Mouse (Mus musculus): ENCODE measurements around the gene Dcpp1.
"Not testable (repeated sequence)": the region's sequence is repeated elsewhere in the genome, so short reads cannot be mapped to it uniquely, and the experiment has no call there.

Dcpp1 gene

GRCm38 (mm10) chr17:23880576-23880975, at the start of gene Dcpp1, which contains the start of gene Dcpp2:
Gene Dcpp1 (plus strand): TSS chr17:23880876.
Gene Dcpp2 (plus strand): TSS chr17:23880880.
- DNase-seq (ENCODE audit: low read depth, low spot score): not testable (repeated sequence)

- DNase-seq (ENCODE audit: low read depth, low spot score): no peak
Measured at GRCm38 (mm10) chr17:23831201-23831600, 49.5 kb upstream of the Dcpp1 start.

- DNase-seq (ENCODE audit: low read depth, low spot score): no peak
Measured at GRCm38 (mm10) chr17:23836006-23836575, 44.6 kb upstream of the Dcpp1 start, which contains the start of gene Prss33. Gene Prss33 (minus strand): TSS chr17:23836056.

- DNase-seq (ENCODE audit: low read depth, low spot score): peak; percentile 82
Measured at GRCm38 (mm10) chr17:23841145-23841544, 39.5 kb upstream of the Dcpp1 start.

DNA sequence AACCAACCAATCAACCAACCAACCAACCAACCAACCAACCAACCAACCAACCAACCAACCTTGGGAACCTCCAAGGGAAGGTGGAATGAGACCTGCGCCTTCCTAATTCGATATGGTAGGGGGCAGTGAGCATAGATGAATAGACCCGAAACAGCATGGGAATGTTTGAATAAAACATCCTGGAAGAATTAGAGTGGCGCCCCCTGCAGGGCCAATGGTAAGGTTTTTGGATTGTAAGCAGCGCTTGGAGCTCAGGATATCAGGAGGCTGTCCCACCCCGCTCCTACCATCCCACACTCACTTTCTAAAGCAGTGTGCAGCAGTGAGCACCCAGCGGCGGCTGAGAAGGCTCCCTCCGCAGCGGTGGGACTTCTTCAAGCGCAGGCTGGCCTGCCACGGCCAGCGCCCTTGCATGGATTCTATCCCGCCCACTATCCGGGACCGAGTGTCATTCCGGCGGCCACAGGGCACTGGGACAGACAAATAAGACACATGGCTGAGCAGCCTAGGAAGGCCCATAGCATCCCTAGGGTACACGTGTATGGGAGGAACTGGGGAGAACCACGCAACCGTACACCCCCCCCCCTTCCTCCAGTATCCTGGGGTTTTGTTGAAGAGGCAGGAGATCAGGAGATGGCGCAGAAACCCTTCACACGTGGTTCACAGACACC, 37.4 kb upstream of the Dcpp1 start:
- peak; percentile 85 for DNase-seq (ENCODE audit: low read depth, low spot score)

- peak; percentile 87 for DNase-seq (ENCODE audit: low read depth, low spot score)
Measured at GRCm38 (mm10) chr17:23843812-23844273, 36.8 kb upstream of the Dcpp1 start, which contains the start of the genes Prss32 and Prss41. Gene Prss32 (plus strand): TSS chr17:23843855. Gene Prss41 (minus strand): TSS chr17:23844172.

DNA sequence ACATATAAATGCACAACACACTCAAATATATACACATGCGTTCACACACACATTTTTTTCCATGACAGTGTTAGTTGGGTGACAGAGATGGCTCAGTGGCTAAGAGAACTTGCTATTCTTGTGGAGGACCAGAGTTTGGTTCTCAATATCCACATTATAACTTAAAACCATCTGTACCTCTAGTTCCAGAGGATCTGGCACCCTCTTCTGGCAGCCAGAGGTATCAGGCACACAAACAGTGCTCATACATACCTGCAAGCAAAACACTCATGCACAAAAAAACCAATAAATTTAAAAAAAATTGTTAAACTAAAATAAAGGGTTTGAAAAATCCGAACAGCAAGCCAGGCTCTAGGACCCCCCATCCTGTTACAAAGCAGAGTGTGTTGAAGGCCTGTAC, 30.6 kb upstream of the Dcpp1 start:
- no peak for DNase-seq (ENCODE audit: low read depth, low spot score)

DNA sequence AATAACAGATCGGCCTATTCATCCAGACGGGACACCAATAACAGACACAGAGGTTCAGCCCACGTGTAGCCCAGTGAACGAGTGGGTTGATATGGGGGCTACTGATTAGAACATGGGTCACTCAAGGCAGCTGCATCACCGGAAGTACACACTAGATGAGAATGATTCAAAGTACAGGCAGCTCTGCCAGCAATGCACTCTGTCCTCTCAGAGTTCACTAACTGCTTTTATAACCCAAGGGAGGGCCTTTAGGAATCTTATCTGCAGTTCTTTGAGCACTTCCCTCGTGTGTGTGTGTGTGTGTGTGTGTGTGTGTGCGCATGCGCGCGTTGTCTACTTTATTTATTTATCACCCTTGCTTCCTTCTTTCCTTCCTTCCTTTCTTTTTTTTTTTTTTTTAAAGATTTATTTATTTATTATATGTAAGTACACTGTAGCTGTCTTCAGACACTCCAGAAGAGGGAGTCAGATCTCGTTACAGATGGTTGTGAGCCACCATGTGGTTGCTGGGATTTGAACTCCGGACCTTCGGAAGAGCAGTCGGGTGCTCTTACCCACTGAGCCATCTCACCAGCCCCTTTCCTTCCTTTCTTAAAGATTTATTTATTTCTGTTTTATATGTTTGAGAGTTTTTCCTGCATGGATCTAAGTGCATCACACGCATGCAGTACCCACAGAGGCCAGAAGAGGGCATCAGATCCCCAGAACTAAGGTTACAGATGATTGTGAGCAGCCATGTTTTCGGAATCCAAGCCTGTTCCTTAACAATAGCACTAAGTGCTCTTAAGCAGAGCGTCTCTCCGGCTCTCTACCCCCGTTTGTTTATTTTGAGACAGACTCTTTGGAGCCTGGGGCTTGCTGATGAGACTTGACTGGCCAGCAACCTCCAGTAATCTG, 29.6 kb upstream of the Dcpp1 start:
- DNase-seq (ENCODE audit: low read depth, low spot score): peak; percentile 87

DNA sequence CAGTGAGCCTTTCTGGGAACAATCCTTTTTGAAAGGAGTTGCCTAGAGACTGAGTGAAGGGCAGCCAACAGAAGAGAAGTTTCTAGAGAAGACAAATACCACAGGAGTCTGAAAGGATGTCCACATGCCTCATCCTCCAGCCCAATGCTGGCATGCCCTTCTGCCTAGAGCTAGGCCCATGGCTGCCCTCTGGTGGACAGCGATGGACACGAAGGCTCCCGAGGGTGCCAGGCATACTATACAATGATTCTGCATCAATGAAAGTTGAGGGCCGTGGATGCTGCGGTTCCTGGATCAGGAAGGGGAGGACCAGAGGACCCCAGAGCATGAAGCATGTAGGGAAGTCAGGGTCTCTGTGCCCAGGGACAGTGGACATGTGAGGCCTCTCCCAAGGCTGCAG, 27.4 kb upstream of the Dcpp1 start:
- DNase-seq (ENCODE audit: low read depth, low spot score): peak; percentile 59

GRCm38 (mm10) chr17:23854229-23854765, 26.4 kb upstream of the Dcpp1 start:
- no peak for DNase-seq (ENCODE audit: low read depth, low spot score)

- no peak for DNase-seq (ENCODE audit: low read depth, low spot score)
Measured at GRCm38 (mm10) chr17:23857193-23857592, 23.5 kb upstream of the Dcpp1 start.

DNA sequence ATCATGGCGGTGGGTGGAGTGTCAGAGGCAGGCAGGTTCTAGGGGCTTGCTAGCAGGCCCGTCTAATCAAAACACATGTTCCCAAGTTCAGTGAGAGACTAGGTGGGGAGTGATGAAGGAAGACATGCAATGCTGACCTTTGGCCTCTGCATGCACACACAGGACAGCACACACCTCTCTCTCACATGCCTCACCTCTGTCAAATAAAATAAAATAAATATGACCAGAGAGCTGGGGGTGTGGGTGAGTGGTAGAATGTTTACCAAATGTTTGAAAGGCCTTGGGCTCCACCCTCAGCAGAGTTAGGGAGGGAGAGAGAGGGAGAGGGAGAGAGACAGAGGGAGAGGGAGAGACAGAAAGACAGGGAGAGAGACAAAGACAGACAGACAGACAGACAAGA, 22.8 kb upstream of the Dcpp1 start:
- DNase-seq (ENCODE audit: low read depth, low spot score): no peak

DNA sequence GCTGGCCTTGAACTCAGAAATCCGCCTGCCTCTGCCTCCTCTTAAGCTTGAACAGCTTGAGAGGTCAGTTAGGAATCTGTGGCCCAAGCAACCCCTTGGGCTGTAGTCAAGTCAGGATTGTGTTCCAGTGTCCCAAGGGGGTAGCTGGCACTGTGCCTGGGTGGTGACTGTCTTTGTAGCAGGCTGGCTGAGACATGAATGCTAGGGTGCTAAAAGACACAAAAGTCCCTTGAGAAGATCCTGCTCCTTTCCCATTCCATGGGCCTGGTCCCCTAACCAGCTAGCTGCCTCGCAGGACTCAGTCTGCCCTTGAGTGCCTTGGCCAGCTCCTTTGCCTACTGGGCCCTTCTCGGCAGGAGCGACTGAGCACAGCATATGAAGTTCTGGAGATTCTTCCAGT, 17.8 kb upstream of the Dcpp1 start:
- DNase-seq (ENCODE audit: low read depth, low spot score): no peak

- no peak for DNase-seq (ENCODE audit: low read depth, low spot score)
Measured at GRCm38 (mm10) chr17:23867756-23868155, 12.9 kb upstream of the Dcpp1 start, which contains the start of gene Prss21. Gene Prss21 (plus strand): TSS chr17:23868056.

DNA sequence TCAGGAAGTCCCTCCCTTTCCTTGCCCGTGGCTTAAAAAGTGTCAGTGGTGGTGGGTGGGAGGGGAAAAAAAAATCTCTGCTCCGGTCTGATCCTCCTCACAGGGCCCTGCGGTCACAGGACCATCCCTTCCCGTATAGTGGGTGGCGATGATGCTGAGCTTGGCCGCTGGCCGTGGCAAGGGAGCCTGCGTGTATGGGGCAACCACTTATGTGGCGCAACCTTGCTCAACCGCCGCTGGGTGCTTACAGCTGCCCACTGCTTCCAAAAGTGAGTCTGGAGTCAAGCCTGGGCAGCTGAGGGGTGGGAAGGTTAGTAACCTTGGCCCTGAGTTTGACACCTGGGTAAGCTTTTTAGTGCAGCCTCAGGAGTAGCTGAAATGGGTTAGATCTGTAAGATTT, 12.2 kb upstream of the Dcpp1 start:
- DNase-seq (ENCODE audit: low read depth, low spot score): no peak

GRCm38 (mm10) chr17:23873884-23874856, 6.5 kb upstream of the Dcpp1 start:
- DNase-seq (ENCODE audit: low read depth, low spot score): peak; percentile 43

- DNase-seq (ENCODE audit: low read depth, low spot score): no peak
Measured at GRCm38 (mm10) chr17:23876741-23877140, 3.9 kb upstream of the Dcpp1 start.

DNA sequence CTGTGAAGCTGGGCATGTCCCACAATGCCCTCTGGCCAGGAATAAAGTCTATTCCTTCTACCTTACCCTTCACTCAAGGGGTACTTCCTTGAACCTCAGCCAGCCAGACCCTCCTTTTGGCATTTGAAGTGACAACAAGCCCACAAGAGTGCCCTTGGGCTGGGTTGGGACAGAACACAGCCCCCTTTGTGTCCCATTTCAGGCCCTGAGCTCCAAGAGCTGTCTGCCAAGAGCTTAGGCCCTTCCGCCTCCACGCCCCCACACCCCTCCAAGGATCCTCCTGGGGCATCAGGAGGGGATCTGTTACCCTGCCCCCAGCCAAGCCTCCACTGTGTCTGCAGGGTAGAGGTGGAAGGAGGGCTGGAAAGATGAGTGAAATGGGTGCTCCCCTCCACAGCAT, 3.5 kb upstream of the Dcpp1 start:
- no peak for DNase-seq (ENCODE audit: low read depth, low spot score)

DNA sequence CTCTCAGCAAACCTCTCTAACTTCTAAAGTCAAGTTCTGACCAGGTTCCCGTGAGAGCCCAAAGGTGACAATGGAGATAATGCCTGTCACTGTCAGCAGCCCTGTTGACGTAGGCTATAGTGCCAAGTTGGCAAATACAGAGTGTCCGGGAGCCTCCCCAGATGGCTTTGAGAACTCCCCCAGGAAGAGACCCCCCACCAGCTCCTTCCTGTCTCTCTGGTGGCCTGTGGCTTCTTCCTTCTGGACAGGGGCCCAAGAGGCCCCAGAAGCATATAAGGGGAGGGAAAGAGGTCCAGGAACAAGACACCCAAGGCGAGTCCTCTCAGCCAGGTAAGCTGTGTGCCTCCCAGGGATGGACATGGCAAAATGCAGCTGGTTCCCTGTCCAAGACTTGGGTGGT, 36.5 kb downstream of the Dcpp1 start, which contains the start of gene Dcpp3:
TSS of gene Dcpp3 (plus strand) at position 301 of the 400 bp plus-strand sequence.
- DNase-seq (ENCODE audit: low read depth, low spot score): not testable (repeated sequence)

DNA sequence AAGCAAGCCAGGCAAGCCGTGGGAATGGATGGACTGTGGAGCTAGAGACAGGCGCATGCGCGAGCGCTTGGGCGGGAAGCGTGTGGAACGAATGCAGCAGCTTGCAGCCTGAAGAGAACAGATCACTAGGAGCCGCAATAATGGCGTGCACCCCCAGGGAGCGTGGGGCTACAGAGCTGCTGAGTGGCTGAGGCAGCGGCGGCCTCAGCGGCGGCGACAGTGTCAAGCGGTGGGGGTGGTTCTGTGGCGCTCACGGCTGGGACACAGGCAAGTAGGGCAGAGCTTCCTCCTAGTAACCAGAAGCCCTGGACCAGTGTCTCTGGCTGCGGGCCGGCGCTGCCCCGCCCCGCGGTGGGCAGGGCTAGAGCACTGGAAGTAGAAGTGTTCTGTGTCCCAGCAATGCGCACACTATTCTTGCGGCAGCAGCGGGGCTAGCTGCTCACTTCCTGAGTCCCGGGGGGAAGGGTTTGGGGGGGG, 43.9 kb downstream of the Dcpp1 start:
- DNase-seq (ENCODE audit: low read depth, low spot score): peak; percentile 91
